Mouse (Mus musculus) hindbrain, embryonic 10.5 days (tissue): Measurements from ENCODE around the gene Psme4. TPM values are rescaled to one million over a fixed set of nuclear protein-coding genes. Genes with fewer than 3 reads are reported as not detected.

ENCODE experiments used
- DNase-seq: peaks from one replicate; pipeline ENCODE4 v3.0.0-alpha.2; 2017; ENCODE audit warnings: low spot score
- H3K27ac ChIP-seq: fragments of 300-500 bp; sonication (generic); 2 replicates; pipeline ENCODE4 v1.5.1; 2016; ENCODE audit warnings: mild to moderate bottlenecking, moderate library complexity
- H3K27me3 ChIP-seq: fragments of 300-500 bp; sonication (generic); 2 replicates; pipeline ENCODE4 v1.6.1; 2016; ENCODE audit warnings: mild to moderate bottlenecking; ENCODE audit not compliant: poor library complexity, insufficient read depth, severe bottlenecking
- H3K36me3 ChIP-seq: fragments of 300-500 bp; sonication (generic); 2 replicates; pipeline ENCODE4 v1.6.1; 2016; ENCODE audit warnings: mild to moderate bottlenecking, moderate library complexity
- H3K4me1 ChIP-seq: fragments of 300-500 bp; sonication (generic); replicated peaks from 2 replicates; pipeline ENCODE4 v1.6.1; 2016; ENCODE audit warnings: mild to moderate bottlenecking
- H3K4me3 ChIP-seq: fragments of 300-500 bp; sonication (generic); 2 replicates; pipeline ENCODE4 v1.5.1; 2016; ENCODE audit warnings: mild to moderate bottlenecking, moderate library complexity
- H3K9me3 ChIP-seq: fragments of 300-500 bp; sonication (generic); 2 replicates; pipeline ENCODE4 v1.6.1; 2016; ENCODE audit warnings: mild to moderate bottlenecking, moderate library complexity
- WGBS: fragments of 180-500 bp; shearing (Covaris S2); methylation state at CpG from one replicate; pipeline ENCODE4 v1.1.7; 2016; 5-methylcytosine and 5-hydroxymethylcytosine counted together
- polyA plus RNA-seq: library from polyadenylated mRNA; unstranded; fragments of >200 nt; fragmentation: Nextera tagmentation; extraction: Ambion mirVana; gene quantifications from 2 replicates; pipeline ENCODE4 v1.2.1, GENCODE M21; 2016

Gene Psme4
- polyA plus RNA-seq, 1 experiment from 2014 or later, result 22.5 TPM

DNA sequence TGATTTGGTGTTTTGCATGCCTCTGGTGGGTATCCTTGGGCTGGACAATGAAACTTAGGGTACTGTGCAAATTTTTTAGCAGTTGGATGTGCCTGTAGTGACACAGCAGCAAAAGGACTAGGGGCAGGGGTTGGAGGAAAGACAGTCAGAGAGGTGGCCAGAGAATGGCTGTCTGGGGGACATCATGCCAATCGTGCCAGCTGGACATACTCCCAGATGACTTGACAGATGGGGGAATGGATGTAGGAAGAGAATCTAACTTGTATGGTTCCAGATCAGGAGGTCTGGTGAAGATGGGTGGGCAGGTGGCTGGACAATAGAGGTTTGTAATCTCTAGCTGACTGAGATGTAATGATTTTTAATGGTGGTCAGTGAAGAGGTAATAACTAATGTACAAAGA is 6.5 kb upstream of the Psme4 start:
- H3K4me3 ChIP-seq, result no peak overlapping the region
- no peak overlapping the region for H3K27ac ChIP-seq
- H3K9me3 ChIP-seq, result no peaks in the 10 kb centered on the region
- no peaks in the 10 kb centered on the region for H3K4me1 ChIP-seq
- H3K36me3 ChIP-seq, result no peaks in the 10 kb centered on the region
- no peaks in the 10 kb centered on the region for H3K27me3 ChIP-seq
- WGBS, result 73% methylated on average over 1 of the region's 1 CpGs
- DNase-seq, result no peak

GRCm38 (mm10) chr11:30770817-30771216 is 709 bp upstream of the Psme4 start:
- no peak for DNase-seq

DNA sequence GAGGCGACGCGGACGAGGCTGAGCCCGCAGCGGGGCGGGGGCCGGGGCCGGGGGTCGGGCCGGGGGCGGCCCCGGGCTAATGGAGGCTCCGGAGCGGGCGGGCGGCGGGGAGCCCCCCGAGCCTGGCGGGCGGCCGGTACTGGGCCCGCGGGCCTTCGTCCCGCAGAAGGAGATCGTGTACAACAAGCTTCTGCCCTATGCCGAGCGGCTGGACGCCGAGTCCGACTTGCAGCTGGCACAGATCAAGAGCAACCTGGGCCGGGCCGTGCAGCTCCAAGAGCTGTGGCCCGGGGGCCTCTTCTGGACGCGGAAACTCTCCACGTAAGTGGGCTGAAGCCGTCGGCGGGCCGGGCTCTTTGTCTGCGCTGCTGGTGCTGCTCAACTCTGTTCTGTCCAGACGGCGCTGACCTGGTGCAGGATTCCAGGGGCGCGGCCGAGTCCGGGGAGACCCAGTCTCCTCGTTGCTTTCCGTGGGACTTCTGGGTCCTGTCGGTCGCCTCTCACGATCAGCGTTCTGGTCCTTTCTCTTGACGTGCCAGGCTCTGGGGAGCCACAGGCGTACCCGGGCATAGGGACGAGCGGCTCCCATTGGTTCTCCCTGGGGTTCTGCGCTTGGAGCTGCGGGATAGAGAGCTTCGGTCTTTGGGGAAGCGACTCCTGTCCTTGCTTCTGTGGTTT is 517 bp downstream of the Psme4 start:
- H3K4me1 ChIP-seq, result peaks cover 16% of the 10 kb centered on the region
- peak overlapping the region; percentile 93 for H3K4me3 ChIP-seq
- DNase-seq, result peak; percentile 70
- no peaks in the 10 kb centered on the region for H3K36me3 ChIP-seq
- H3K9me3 ChIP-seq, result no peaks in the 10 kb centered on the region
- WGBS, result under 1% methylated on average over 64 of the region's 64 CpGs
- peak overlapping the region; percentile 97 for H3K27ac ChIP-seq
- no peaks in the 10 kb centered on the region for H3K27me3 ChIP-seq

More at GRCm38 (mm10) chr11:30770817-30771216, 709 bp upstream of the Psme4 start:
- peaks cover 16% of the 10 kb centered on the region for H3K4me1 ChIP-seq
- peak overlapping the region; percentile 97 for H3K27ac ChIP-seq
- H3K9me3 ChIP-seq, result no peaks in the 10 kb centered on the region
- H3K4me3 ChIP-seq, result peak overlapping the region; percentile 93
- no peaks in the 10 kb centered on the region for H3K27me3 ChIP-seq
- 82% methylated on average over 3 of the region's 3 CpGs for WGBS
- no peaks in the 10 kb centered on the region for H3K36me3 ChIP-seq

GRCm38 (mm10) chr11:30772777-30773417 is 1.4 kb downstream of the Psme4 start:
- Histone ChIP-seq H3K4me1 (peaks cover 22% of the 10 kb centered on the region), H3K9me3 (no peaks in the 10 kb centered on the region), H3K4me3 (peak overlapping the region; percentile 93), H3K36me3 (no peaks in the 10 kb centered on the region), H3K27me3 (no peaks in the 10 kb centered on the region), H3K27ac (peak overlapping the region; percentile 97)
- 6% methylated on average over 21 of the region's 21 CpGs for WGBS
- DNase-seq, result no peak

DNA sequence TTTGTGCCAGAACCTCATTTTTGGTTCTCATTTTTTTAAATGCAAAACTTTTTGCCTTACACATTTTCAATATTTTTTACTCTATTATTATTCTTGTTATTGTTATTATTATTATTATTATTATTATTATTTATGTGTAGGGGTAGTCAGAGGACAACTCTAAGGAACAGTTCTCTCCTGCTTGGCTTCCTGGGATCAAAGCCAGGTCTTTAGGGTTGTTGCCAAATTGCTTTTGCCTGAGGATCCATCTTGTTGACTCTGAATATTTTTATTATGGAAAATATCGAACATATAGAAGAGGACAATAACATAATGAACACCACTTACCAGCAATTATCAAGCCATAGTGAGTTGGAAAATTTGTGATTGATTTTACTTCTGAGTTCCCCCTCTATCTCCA is 3.1 kb downstream of the Psme4 start:
- no peaks in the 10 kb centered on the region for H3K36me3 ChIP-seq
- DNase-seq, result no peak
- 91% methylated on average over 1 of the region's 1 CpGs for WGBS

DNA sequence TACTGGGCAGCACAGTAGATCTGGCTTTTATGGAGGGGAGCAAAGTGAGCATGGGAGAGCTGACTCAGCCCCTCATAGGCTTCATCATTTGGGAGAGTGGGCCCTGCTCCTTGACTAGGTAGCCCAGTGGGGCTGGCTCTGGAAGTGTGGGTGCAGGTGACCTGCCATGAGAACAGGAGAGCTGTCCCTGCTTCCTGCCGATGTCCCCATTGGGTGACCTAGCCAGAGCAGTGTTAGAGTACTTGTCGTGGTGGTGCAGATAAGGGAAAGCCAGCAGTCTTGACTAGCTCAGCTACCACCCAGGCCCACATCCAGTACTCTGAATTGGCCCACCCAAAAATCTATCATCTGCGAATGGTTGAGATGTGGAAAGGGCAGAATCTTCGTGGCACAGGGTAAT is 6.0 kb downstream of the Psme4 start:
- Histone ChIP-seq H3K27ac (no peak overlapping the region), H3K9me3 (no peaks in the 10 kb centered on the region), H3K4me1 (peaks cover 22% of the 10 kb centered on the region), H3K36me3 (no peaks in the 10 kb centered on the region), H3K4me3 (no peak overlapping the region), H3K27me3 (no peaks in the 10 kb centered on the region)
- 85% methylated on average over 4 of the region's 4 CpGs for WGBS
- no peak for DNase-seq

More for the DNA sequence above, 3.1 kb downstream of the Psme4 start:
- no peak overlapping the region for H3K27ac ChIP-seq
- no peaks in the 10 kb centered on the region for H3K27me3 ChIP-seq
- no peak overlapping the region for H3K4me3 ChIP-seq
- H3K4me1 ChIP-seq, result peaks cover 22% of the 10 kb centered on the region
- H3K9me3 ChIP-seq, result no peaks in the 10 kb centered on the region

GRCm38 (mm10) chr11:30780893-30781292 is 9.4 kb downstream of the Psme4 start:
- Histone ChIP-seq H3K4me1 (peaks cover 6% of the 10 kb centered on the region), H3K9me3 (peaks cover 3% of the 10 kb centered on the region; the same call in 1 of the 2 replicates), H3K27ac (no peak overlapping the region), H3K36me3 (no peaks in the 10 kb centered on the region; the same call in 1 of the 2 replicates), H3K27me3 (no peaks in the 10 kb centered on the region), H3K4me3 (no peak overlapping the region)
- no peak for DNase-seq
- WGBS, result 87% methylated on average over 2 of the region's 2 CpGs

DNA sequence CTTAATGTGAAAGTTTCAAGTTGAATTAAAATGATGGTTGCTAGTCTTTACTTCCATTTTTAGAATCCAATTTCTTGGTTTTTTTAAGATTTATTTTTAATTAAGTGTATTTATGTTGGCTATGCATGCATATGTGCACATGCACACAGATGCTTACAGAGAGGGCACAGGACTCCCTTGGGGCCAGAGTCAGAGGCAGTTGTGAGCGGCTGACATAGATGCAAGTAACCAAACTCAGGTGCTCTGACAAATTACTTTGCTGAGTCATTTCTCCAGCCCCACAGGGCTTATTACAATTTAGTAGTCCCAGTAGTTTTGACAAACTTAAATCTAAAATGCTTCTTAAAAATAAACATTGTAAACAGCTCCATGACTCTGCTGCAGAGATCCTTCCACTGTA is 10.1 kb downstream of the Psme4 start:
- Histone ChIP-seq H3K4me3 (no peak overlapping the region), H3K27me3 (no peaks in the 10 kb centered on the region), H3K9me3 (peaks cover 3% of the 10 kb centered on the region; the same call in 1 of the 2 replicates), H3K27ac (no peak overlapping the region), H3K36me3 (no peaks in the 10 kb centered on the region; the same call in 1 of the 2 replicates), H3K4me1 (peaks cover 6% of the 10 kb centered on the region)
- 92% methylated on average over 1 of the region's 1 CpGs for WGBS
- no peak for DNase-seq

DNA sequence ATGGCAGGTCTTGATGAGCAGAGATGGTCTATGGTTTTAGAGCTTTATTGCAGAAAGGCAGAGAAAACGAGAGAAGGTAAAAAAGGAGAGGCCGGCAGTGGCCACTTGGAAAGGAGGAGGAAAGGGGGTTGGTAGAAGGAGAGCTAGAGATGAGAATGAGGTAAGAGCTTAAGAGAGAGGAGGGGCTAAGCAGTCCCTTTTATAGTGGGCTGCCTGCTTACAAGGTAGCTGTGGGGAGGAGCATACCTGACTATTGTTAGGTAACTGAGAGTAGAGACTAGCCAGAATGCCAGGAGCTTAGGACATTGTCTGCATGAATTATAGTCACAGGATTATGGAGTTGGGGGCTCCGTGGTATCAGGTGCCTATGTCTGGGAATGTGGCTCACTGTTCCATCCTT is 14.0 kb downstream of the Psme4 start:
- peaks cover 3% of the 10 kb centered on the region; the same call in 1 of the 2 replicates for H3K9me3 ChIP-seq
- 61% methylated on average over 3 of the region's 3 CpGs for WGBS
- H3K4me1 ChIP-seq, result no peaks in the 10 kb centered on the region
- no peak for DNase-seq
- H3K27ac ChIP-seq, result no peak overlapping the region
- no peaks in the 10 kb centered on the region for H3K27me3 ChIP-seq
- no peak overlapping the region for H3K4me3 ChIP-seq
- H3K36me3 ChIP-seq, result no peaks in the 10 kb centered on the region; the same call in 1 of the 2 replicates

DNA sequence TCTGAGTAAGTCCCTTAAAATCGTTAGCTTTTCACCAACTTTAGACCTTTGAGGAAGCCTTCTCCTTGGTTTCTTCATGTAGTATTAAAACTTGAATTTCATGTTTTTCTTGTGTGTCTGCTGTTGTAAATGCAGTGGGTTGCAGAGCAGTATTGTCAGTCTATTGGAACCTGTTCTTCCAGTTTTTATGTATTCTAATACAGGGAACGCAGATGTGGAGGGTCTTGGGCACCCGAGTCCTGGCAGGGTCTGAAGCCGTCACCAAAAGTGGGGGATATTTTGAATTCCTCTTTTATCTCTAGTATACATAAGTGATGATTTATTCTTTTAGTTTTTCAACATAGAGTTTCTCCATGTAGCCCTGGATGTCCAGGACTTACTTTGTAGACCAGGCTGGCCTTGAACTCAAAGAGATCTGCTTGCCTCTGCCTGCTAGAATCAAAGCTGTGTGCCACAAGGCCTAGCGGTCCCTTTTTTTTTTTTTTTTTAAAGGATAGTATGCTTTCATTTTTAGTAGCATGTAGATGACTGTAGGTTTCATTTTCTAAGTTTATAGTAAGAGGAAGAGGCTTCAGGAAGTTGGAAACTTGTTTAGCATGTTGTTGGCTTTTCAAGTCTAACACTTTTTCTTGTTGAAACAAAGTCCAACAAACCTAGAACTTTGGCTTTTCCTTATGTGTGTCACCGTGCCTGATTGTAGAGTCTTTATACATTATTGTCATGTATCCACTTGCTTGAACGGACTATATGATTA is 14.9 kb downstream of the Psme4 start:
- DNase-seq, result no peak
- Histone ChIP-seq H3K9me3 (peaks cover 3% of the 10 kb centered on the region; the same call in 1 of the 2 replicates), H3K4me1 (no peaks in the 10 kb centered on the region), H3K27me3 (no peaks in the 10 kb centered on the region), H3K36me3 (peaks cover 1% of the 10 kb centered on the region; the same call in 1 of the 2 replicates), H3K27ac (no peak overlapping the region), H3K4me3 (no peak overlapping the region)
- WGBS, result 93% methylated on average over 7 of the region's 7 CpGs

GRCm38 (mm10) chr11:30792680-30793079 is 21.2 kb downstream of the Psme4 start:
- H3K27ac ChIP-seq, result no peak overlapping the region
- H3K27me3 ChIP-seq, result no peaks in the 10 kb centered on the region
- DNase-seq, result no peak
- peaks cover 43% of the 10 kb centered on the region for H3K36me3 ChIP-seq
- H3K4me1 ChIP-seq, result no peaks in the 10 kb centered on the region
- 92% methylated on average over 7 of the region's 7 CpGs for WGBS
- H3K9me3 ChIP-seq, result no peaks in the 10 kb centered on the region
- H3K4me3 ChIP-seq, result no peak overlapping the region

DNA sequence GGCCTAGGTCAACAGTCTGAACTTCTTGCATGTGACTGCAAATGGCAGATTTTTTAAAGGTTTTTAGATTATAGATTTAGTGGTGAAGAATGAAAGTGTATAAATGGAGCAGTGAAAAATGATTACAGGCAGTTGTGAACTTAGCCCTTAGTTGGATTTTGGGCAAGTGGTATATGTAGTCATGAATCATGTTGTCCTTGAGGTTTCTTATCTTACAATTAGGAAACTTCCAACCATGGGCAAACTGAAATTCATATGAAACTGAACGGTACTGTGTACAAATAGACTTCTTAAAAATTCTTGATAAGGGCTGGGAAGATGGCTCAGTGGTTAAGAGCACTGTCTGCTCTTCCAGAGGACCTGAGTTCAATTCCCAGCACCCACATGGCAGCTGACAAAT is 22.2 kb downstream of the Psme4 start:
- no peaks in the 10 kb centered on the region for H3K27me3 ChIP-seq
- H3K4me3 ChIP-seq, result no peak overlapping the region
- WGBS, result 96% methylated on average over 1 of the region's 1 CpGs
- DNase-seq, result no peak
- H3K9me3 ChIP-seq, result no peaks in the 10 kb centered on the region
- no peaks in the 10 kb centered on the region for H3K4me1 ChIP-seq
- no peak overlapping the region for H3K27ac ChIP-seq
- H3K36me3 ChIP-seq, result peaks cover 45% of the 10 kb centered on the region

DNA sequence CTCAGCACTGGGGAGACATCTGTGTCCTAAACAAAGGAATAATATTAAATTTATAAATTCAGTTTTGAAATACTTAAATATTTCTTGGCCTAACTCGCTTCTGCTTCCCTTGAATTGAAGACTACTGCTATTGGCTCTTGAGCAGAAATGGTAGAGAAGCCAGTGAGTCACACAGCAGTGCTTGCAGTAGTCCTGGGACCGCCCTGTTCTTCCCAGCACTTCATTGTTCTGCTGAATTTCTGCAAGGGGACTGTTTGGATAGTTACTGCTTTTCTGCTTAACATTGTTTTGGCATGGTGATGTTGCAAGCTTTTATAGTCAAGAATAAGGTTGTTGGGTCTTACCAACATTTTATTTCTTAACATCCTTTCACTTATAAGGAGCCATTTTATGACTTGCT is 25.7 kb downstream of the Psme4 start:
- no peak overlapping the region for H3K27ac ChIP-seq
- no peaks in the 10 kb centered on the region for H3K27me3 ChIP-seq
- H3K36me3 ChIP-seq, result peaks cover 37% of the 10 kb centered on the region
- no peak overlapping the region for H3K4me3 ChIP-seq
- DNase-seq, result no peak
- 93% methylated on average over 2 of the region's 2 CpGs for WGBS
- H3K9me3 ChIP-seq, result no peaks in the 10 kb centered on the region
- no peaks in the 10 kb centered on the region for H3K4me1 ChIP-seq
